Mouse (Mus musculus): ENCODE data around the gene Ahcy. TPM values are rescaled to one million over a fixed set of nuclear protein-coding genes. Genes with fewer than 3 reads are reported as not detected.
"Not testable (repeated sequence)": the region's sequence is repeated elsewhere in the genome, so short reads cannot be mapped to it uniquely, and the experiment has no call there.

Gene Ahcy
- polyA plus RNA-seq, 2 experiments: 61.3 to 89.4 TPM

DNA sequence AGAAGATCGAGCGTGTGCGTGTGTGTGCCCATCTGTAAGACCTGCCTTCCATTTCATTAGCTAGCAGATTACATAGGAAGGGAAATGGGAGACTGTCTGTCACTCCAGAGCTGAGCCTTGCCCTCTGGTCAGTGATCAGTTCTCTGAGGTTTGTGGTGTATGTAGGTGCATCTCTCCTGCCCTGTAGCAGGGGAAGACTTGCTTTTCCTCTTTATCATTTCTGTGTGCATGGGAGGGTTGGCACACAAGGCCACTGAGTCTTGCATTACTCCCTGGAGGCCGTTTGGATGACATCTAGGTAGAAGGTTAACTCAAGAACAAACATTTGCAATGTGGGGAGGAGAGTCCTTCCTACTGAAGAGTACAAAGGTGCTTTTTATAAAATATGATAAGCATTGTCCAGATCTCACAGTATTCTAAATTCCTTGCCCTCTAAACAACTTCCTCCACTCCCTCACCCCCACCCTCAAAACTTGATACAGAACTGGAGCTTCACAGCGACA, 18.2 kb downstream of the Ahcy start:
- H3K9me3 ChIP-seq (ENCODE audit: control insufficient read depth, low read length): no peaks in the 10 kb centered on the region
- no peak overlapping the region for H3K9ac ChIP-seq (replicated peaks)
- H3K27ac ChIP-seq: no peak overlapping the region
- H3K36me3 ChIP-seq (replicated peaks; ENCODE audit: control insufficient read depth, insufficient read depth, low read depth): peaks cover 5% of the 10 kb centered on the region
- ATAC-seq (ENCODE audit: insufficient read depth): no peak
- no peak for TF ChIP-seq EP300 (IDR thresholded peaks at IDR 0.05; ENCODE audit: low read depth)
- DNase-seq (ENCODE audit: low read depth in 3 of 3, low spot score in 3 of 3): no peak
- 56% methylated on average over 5 of the region's 5 CpGs for WGBS (ENCODE audit: insufficient replicate concordance)
- no peak overlapping the region for H3K4me3 ChIP-seq (ENCODE audit: insufficient read depth in 1 of 2, low read depth in 2 of 2, low read length in 2 of 2)
- no peaks in the 10 kb centered on the region for H3K27me3 ChIP-seq (ENCODE audit: control insufficient read depth, insufficient read depth, low read length)
- H3K4me1 ChIP-seq (replicated peaks; ENCODE audit: control insufficient read depth in 2 of 2, insufficient read depth in 2 of 2, low read length in 1 of 2): peaks cover 7 to 20% of the 10 kb centered on the region in 2 experiments
- H3K4me2 ChIP-seq (ENCODE audit: low read depth): no peak overlapping the region

DNA sequence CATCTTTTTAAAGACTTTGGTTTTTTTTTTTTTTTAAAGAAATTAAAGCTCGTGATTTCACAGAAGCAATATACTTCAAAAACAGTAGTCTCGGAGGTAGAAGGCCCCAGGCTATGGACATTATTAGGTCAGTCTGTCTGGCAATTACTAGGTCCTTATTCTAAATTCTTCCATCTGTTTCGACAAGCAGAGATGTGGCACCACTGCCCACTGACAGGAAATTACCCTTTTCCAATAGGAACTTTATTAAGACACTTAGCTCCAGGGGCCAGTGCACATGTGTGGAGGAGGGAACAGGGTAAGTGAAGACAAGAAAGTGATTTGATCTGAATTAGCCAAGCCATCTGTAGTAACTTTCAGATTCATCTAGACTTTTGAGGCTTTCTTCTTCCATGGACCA, 19.6 kb downstream of the Ahcy start:
- 69% methylated on average over 3 of the region's 3 CpGs for WGBS (ENCODE audit: insufficient replicate concordance)
- no peak overlapping the region for H3K4me2 ChIP-seq (ENCODE audit: low read depth)
- no peak overlapping the region for H3K9ac ChIP-seq (replicated peaks)
- H3K36me3 ChIP-seq (replicated peaks; ENCODE audit: control insufficient read depth, insufficient read depth, low read depth): no peaks in the 10 kb centered on the region; the same call in 1 of the 2 replicates
- TF ChIP-seq CTCF (IDR thresholded peaks at IDR 0.05; ENCODE audit: low read depth) (no peak), EP300 (IDR thresholded peaks at IDR 0.05; ENCODE audit: low read depth) (no peak)
- H3K27ac ChIP-seq: no peak overlapping the region
- H3K4me3 ChIP-seq (ENCODE audit: insufficient read depth in 1 of 2, low read depth in 2 of 2, low read length in 2 of 2): no peak overlapping the region
- no peak for ATAC-seq (ENCODE audit: insufficient read depth)
- H3K27me3 ChIP-seq (ENCODE audit: control insufficient read depth, insufficient read depth, low read length): no peaks in the 10 kb centered on the region
- H3K4me1 ChIP-seq (replicated peaks; ENCODE audit: control insufficient read depth in 2 of 2, insufficient read depth in 2 of 2, low read length in 1 of 2): peaks cover 7 to 27% of the 10 kb centered on the region in 2 experiments
- no peaks in the 10 kb centered on the region for H3K9me3 ChIP-seq (ENCODE audit: control insufficient read depth, low read length)
- DNase-seq (ENCODE audit: low read depth in 3 of 3, low spot score in 3 of 3): no peak

DNA sequence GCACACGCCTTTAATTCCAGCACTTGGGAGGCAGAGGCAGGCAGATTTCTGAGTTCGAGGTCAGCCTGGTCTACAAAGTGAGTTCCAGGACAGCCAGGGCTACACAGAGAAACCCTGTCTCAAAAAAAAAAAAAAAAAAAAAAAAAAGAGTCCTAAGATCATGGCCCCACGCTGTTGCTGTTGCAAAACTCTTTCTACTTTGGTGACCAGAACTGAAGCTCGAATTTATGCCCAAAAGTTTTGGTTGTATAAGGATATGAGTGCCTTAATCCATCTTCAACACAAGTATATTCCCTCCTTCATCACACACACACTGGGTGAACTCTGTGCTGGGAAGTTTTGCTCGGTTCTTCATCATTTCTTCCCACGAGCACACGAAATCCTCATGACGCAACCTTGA, 20.8 kb downstream of the Ahcy start:
- peaks cover 7 to 27% of the 10 kb centered on the region in 2 experiments for H3K4me1 ChIP-seq (replicated peaks; ENCODE audit: control insufficient read depth in 2 of 2, insufficient read depth in 2 of 2, low read length in 1 of 2)
- H3K27ac ChIP-seq; H3K9me3 ChIP-seq (ENCODE audit: control insufficient read depth, low read length); H3K4me2 ChIP-seq (ENCODE audit: low read depth); ATAC-seq (ENCODE audit: insufficient read depth); H3K4me3 ChIP-seq (ENCODE audit: insufficient read depth in 1 of 2, low read depth in 2 of 2, low read length in 2 of 2); DNase-seq (ENCODE audit: low read depth in 3 of 3, low spot score in 3 of 3); H3K36me3 ChIP-seq (replicated peaks; ENCODE audit: control insufficient read depth, insufficient read depth, low read depth); H3K9ac ChIP-seq (replicated peaks); H3K27me3 ChIP-seq (ENCODE audit: control insufficient read depth, insufficient read depth, low read length): not testable (repeated sequence)
- WGBS (ENCODE audit: insufficient replicate concordance): 62% methylated on average over 8 of the region's 8 CpGs

DNA sequence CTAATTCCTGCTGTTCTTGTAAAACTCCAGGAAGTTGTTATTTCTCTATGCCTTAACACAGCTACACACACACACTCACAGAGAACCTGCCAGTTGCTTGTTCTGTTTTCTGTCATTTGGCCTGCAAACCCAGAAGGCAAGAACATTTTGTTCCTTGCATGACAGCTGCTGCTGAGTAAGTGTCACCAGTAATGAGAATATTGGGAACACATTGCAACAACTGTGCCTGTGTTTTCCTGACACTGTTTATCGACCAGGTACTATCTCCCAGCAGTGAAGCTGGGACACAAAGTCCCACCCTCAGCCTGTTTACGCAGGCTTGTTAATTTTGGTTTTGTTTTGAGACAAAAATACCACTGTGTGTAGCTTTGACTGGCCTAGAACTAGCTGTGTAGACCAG, 21.6 kb downstream of the Ahcy start:
- Histone ChIP-seq H3K9me3 (ENCODE audit: control insufficient read depth, low read length) (no peaks in the 10 kb centered on the region), H3K27me3 (ENCODE audit: control insufficient read depth, insufficient read depth, low read length) (no peaks in the 10 kb centered on the region), H3K9ac (replicated peaks) (no peak overlapping the region), H3K4me1 (replicated peaks; ENCODE audit: control insufficient read depth in 2 of 2, insufficient read depth in 2 of 2, low read length in 1 of 2) (peaks cover 7 to 27% of the 10 kb centered on the region in 2 experiments), H3K36me3 (replicated peaks; ENCODE audit: control insufficient read depth, insufficient read depth, low read depth) (no peaks in the 10 kb centered on the region), H3K27ac (no peak overlapping the region), H3K4me2 (ENCODE audit: low read depth) (no peak overlapping the region), H3K4me3 (ENCODE audit: insufficient read depth in 1 of 2, low read depth in 2 of 2, low read length in 2 of 2) (no peak overlapping the region)
- WGBS (ENCODE audit: insufficient replicate concordance): 67% methylated on average over 2 of the region's 2 CpGs
- TF ChIP-seq CTCF (IDR thresholded peaks at IDR 0.05; ENCODE audit: low read depth) (no peak), EP300 (IDR thresholded peaks at IDR 0.05; ENCODE audit: low read depth) (no peak)
- DNase-seq (ENCODE audit: low read depth in 3 of 3, low spot score in 3 of 3) (peak in 1 of 3 experiments; percentile 22), ATAC-seq (ENCODE audit: insufficient read depth) (no peak)

DNA sequence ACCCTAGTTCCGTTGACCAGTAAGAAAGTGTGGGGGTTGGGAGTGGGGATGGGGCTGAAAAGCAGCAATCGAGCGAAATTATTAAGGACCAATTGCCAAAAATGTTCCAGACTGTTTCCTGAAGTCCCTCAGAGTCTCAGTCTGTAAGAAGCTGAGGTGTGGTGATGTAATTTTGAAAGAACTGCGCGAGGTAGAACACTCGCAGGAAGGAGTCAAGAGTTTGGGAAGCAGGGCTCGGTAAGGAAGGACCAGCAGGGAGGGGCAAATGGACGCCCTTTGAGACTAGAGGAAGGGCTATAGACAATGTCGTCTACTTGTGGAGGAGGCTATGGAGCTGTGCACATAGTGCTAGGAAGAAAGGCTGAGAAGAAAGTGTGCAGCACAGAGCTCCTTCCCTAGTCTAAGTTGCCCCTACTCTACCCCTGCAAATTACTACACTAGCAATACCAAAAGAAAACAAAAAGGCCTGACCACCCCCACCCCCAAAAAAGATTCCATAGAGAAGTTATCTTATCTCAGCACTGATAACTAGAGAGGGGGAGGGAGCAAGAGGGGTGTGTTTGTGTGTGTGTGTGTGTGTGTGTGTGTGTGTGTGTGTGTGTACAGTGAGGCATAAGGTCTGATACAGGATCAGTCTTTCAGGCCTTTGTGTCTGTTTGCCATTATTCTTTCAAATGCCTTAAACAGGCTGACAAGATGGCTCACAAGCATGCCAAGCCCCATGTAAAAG, 22.5 kb downstream of the Ahcy start:
- TF ChIP-seq EP300 (IDR thresholded peaks at IDR 0.05; ENCODE audit: low read depth): no peak
- no peak for TF ChIP-seq CTCF (IDR thresholded peaks at IDR 0.05; ENCODE audit: low read depth)
- Histone ChIP-seq H3K9ac (replicated peaks) (peak overlapping the region; percentile 76; the same call in 1 of the 2 replicates), H3K27me3 (ENCODE audit: control insufficient read depth, insufficient read depth, low read length) (no peaks in the 10 kb centered on the region), H3K36me3 (replicated peaks; ENCODE audit: control insufficient read depth, insufficient read depth, low read depth) (no peaks in the 10 kb centered on the region), H3K4me2 (ENCODE audit: low read depth) (peak overlapping the region; percentile 97), H3K9me3 (ENCODE audit: control insufficient read depth, low read length) (no peaks in the 10 kb centered on the region), H3K4me3 (ENCODE audit: insufficient read depth in 1 of 2, low read depth in 2 of 2, low read length in 2 of 2) (peak overlapping the region; percentile 5 to 63; a peak in 3 of 4 replicates), H3K4me1 (replicated peaks; ENCODE audit: control insufficient read depth in 2 of 2, insufficient read depth in 2 of 2, low read length in 1 of 2) (peaks cover 7 to 27% of the 10 kb centered on the region in 2 experiments), H3K27ac (no peak overlapping the region)
- ATAC-seq (ENCODE audit: insufficient read depth): no peak
- peak in 1 of 3 experiments; percentile 9 for DNase-seq (ENCODE audit: low read depth in 3 of 3, low spot score in 3 of 3)
- WGBS (ENCODE audit: insufficient replicate concordance): 21% methylated on average over 9 of the region's 9 CpGs
